Mouse (Mus musculus) embryonic facial prominence, embryonic 15.5 days (tissue): ENCODE data around the gene Tardbp. TPM values are rescaled to one million over a fixed set of nuclear protein-coding genes. Genes with fewer than 3 reads are reported as not detected.

Source experiments
- ATAC-seq: fragments of 200-750 bp; cut with Nextera tagmentation; 2 replicates; pipeline ENCODE4 v1.8.0; 2017; ENCODE audit warnings: low read depth, moderate TSS enrichment; ENCODE audit not compliant: insufficient number of reproducible peaks, low FRiP score, low TSS enrichment
- H3K27ac ChIP-seq: fragments of 300-500 bp; sonication (generic); replicated peaks from 2 replicates; pipeline ENCODE4 v1.5.1; 2015; ENCODE audit warnings: mild to moderate bottlenecking, inconsistent platforms
- H3K27me3 ChIP-seq: fragments of 300-500 bp; sonication (generic); 2 replicates; pipeline ENCODE4 v1.6.1; 2015; ENCODE audit warnings: inconsistent platforms
- H3K36me3 ChIP-seq: fragments of 300-500 bp; sonication (generic); 2 replicates; pipeline ENCODE4 v1.6.1; 2015; ENCODE audit warnings: mild to moderate bottlenecking, inconsistent platforms
- H3K4me1 ChIP-seq: fragments of 300-500 bp; sonication (generic); 2 replicates; pipeline ENCODE4 v1.6.1; 2015; ENCODE audit warnings: inconsistent platforms
- H3K4me2 ChIP-seq: fragments of 300-500 bp; sonication (generic); replicated peaks from 2 replicates; pipeline ENCODE4 v1.6.1; 2015; ENCODE audit warnings: mild to moderate bottlenecking, inconsistent platforms
- H3K4me3 ChIP-seq: fragments of 300-500 bp; sonication (generic); replicated peaks from 2 replicates; pipeline ENCODE4 v1.5.1; 2015; ENCODE audit warnings: mild to moderate bottlenecking, inconsistent platforms
- H3K9ac ChIP-seq: fragments of 300-500 bp; sonication (generic); 2 replicates; pipeline ENCODE4 v1.6.1; 2015; ENCODE audit warnings: inconsistent platforms
- H3K9me3 ChIP-seq: fragments of 300-500 bp; sonication (generic); replicated peaks from 2 replicates; pipeline ENCODE4 v1.6.1; 2016; ENCODE audit warnings: inconsistent platforms
- WGBS: fragments of 180-500 bp; shearing (Covaris S2); methylation state at CpG from one replicate; pipeline ENCODE4 v1.1.7; 2015; 5-methylcytosine and 5-hydroxymethylcytosine counted together
- polyA plus RNA-seq: library from polyadenylated mRNA; unstranded; fragments of >200 nt; fragmentation: Nextera tagmentation; extraction: Ambion mirVana; gene quantifications from 2 replicates; pipeline ENCODE4 v1.2.1, GENCODE M21; 2015

Gene Tardbp
- polyA plus RNA-seq, 1 experiment from 2014 or later, result 282 TPM

DNA sequence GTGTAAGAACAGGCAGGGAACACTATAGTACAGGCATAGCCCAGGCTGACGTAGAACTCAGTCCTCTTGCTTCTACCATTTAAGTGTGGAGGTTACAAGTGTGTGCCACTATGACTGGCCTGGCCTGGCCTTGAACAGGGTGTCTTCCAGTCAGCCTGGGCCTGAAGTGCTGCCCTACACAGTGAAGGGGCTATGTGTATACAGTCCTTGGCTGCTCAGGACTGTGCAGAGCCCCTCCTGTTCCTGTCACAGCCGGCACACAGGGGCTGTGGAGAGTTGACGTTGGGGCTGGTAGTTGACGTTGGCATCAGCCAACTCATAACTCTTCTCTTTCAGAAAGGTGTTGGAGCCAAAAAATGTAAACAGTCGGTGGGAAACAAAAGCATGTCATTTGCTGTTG is 45.4 kb downstream of the Tardbp start:
- 91% methylated on average over 5 of the region's 5 CpGs for WGBS
- H3K4me1 ChIP-seq, result no peaks in the 10 kb centered on the region
- H3K4me3 ChIP-seq, result no peak overlapping the region
- no peaks in the 10 kb centered on the region for H3K9me3 ChIP-seq
- peaks cover 67% of the 10 kb centered on the region for H3K36me3 ChIP-seq
- no peak overlapping the region for H3K9ac ChIP-seq
- ATAC-seq, result no peak
- H3K27me3 ChIP-seq, result no peaks in the 10 kb centered on the region
- H3K4me2 ChIP-seq, result no peak overlapping the region
- no peak overlapping the region for H3K27ac ChIP-seq

DNA sequence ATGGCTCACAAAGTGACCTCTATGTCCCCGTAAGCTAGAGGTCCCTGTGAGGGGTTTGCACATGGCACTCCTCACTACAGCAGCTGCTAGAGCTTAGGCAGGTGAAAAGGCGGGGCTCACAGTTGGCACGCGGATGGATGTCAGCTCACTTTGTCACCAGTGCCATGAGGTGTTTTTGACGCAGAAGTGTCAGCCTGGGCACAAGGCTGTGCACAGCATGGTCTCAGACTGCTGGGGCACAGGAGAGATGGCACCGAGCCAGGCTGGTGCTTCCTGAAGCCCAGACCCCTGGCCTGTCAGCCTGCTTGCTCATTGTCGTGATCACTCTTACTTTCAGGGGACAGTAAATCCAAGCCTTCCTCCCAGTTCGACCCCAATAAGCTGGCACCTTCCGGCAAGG is 46.1 kb downstream of the Tardbp start:
- ATAC-seq, result no peak
- 88% methylated on average over 9 of the region's 9 CpGs for WGBS
- no peaks in the 10 kb centered on the region for H3K27me3 ChIP-seq
- no peak overlapping the region for H3K27ac ChIP-seq
- no peaks in the 10 kb centered on the region for H3K9me3 ChIP-seq
- peaks cover 73% of the 10 kb centered on the region for H3K36me3 ChIP-seq
- H3K4me2 ChIP-seq, result no peak overlapping the region
- H3K4me1 ChIP-seq, result no peaks in the 10 kb centered on the region
- no peak overlapping the region for H3K4me3 ChIP-seq
- H3K9ac ChIP-seq, result no peak overlapping the region

DNA sequence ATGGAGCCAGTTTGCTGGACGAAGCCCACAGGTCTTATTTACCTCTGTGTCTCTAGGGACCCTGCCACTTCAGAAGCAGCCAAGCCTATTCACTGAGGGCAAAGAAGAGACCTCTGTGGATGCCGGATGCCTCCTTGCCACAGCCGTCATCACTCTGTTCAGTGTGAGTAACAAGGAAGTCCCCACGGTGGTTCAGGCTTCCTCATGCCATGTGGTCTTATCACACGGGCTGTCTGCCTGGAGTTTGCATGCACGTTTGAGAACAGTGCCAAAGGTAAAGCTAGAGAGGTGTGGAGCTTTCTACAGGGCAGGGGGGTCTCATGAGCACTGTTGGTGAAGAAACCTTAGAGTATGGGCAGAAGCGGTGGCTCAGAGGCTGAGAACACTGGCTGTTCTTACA is 53.6 kb downstream of the Tardbp start:
- 82% methylated on average over 7 of the region's 7 CpGs for WGBS
- Histone ChIP-seq H3K9ac (no peak overlapping the region), H3K36me3 (peaks cover 97% of the 10 kb centered on the region), H3K4me2 (no peak overlapping the region), H3K27ac (no peak overlapping the region), H3K9me3 (no peaks in the 10 kb centered on the region), H3K27me3 (no peaks in the 10 kb centered on the region), H3K4me1 (no peaks in the 10 kb centered on the region), H3K4me3 (no peak overlapping the region)
- no peak for ATAC-seq

DNA sequence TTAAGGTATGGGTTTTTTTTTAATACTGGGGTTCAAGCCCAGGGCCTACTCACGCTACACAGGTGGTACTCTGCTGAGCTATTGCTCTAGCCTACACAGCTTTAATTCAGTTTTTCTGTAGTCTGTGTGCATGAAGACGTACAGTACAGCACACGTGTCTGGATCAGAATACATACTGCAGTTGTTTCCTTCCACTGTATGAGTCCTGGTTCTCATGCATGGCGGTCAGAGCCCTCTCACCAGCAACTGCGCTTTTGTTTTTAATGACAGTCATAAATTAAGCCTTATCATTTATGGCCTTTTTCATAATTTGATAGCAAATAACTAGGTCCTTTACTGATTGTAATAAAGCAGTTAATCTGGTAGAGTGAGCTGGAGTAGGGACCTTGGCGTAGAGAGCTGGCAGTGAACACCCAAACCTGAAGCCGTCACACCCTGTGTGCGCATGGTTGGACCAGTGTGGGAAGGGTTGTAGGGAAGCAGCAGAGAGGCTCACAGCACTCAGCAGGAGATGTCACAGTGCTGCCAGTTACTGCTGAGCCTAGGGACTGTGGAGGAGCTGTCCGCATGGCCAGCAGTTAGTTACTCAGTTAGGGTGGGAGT is 56.0 kb downstream of the Tardbp start:
- Histone ChIP-seq H3K27me3 (no peaks in the 10 kb centered on the region), H3K9me3 (no peaks in the 10 kb centered on the region), H3K4me1 (no peaks in the 10 kb centered on the region), H3K4me2 (no peak overlapping the region), H3K36me3 (peaks cover 98% of the 10 kb centered on the region), H3K27ac (no peak overlapping the region), H3K4me3 (no peak overlapping the region), H3K9ac (no peak overlapping the region)
- ATAC-seq, result no peak
- WGBS, result 94% methylated on average over 9 of the region's 9 CpGs

DNA sequence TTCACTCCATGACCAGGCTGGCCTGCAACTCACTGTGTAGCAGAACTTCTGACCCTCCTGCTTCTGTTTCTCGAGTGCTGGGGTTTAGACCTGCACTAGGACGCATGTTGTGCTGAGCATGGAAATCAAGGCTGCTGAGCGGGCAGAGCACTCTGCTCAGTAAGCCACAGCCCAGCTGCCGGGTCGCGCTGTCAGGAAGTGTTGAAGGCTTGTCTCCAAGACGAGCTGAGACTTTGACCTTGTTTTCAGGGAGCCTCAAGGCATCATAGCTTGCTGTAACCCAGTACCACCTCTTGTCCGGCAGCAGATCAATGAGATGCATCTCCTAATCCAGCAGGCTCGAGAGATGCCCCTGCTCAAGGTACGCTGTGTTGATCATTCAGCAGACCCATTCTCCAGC is 56.7 kb downstream of the Tardbp start:
- Histone ChIP-seq H3K4me1 (no peaks in the 10 kb centered on the region), H3K9ac (no peak overlapping the region), H3K27ac (no peak overlapping the region), H3K4me2 (no peak overlapping the region), H3K36me3 (peaks cover 98% of the 10 kb centered on the region), H3K4me3 (no peak overlapping the region), H3K27me3 (no peaks in the 10 kb centered on the region), H3K9me3 (no peaks in the 10 kb centered on the region)
- 85% methylated on average over 10 of the region's 10 CpGs for WGBS
- no peak for ATAC-seq

DNA sequence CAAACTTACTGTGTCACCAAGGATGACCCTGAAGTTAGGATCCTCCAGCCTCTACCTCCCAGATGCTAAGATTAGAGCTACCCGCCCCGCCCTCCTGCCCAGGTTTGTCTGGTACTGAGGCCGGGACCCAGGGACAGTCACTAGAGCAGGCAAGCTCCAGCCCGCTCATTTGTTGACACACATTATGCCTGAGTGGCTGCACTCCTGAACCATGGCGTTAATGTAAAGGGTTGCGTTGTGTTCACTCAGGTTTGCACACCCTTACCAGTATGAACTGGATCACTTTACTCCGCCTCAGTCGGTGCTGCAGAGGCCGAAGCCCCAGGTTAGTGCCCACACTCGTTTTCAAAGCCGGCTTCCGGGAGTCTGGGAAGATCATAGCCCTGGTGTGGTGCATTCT is 63.2 kb downstream of the Tardbp start:
- Histone ChIP-seq H3K9me3 (no peaks in the 10 kb centered on the region), H3K4me2 (no peak overlapping the region), H3K4me1 (peaks cover 5% of the 10 kb centered on the region; the same call in 1 of the 2 replicates), H3K4me3 (no peak overlapping the region), H3K36me3 (peaks cover 86% of the 10 kb centered on the region), H3K27me3 (no peaks in the 10 kb centered on the region), H3K27ac (no peak overlapping the region), H3K9ac (no peak overlapping the region)
- WGBS, result 91% methylated on average over 12 of the region's 12 CpGs
- ATAC-seq, result no peak

DNA sequence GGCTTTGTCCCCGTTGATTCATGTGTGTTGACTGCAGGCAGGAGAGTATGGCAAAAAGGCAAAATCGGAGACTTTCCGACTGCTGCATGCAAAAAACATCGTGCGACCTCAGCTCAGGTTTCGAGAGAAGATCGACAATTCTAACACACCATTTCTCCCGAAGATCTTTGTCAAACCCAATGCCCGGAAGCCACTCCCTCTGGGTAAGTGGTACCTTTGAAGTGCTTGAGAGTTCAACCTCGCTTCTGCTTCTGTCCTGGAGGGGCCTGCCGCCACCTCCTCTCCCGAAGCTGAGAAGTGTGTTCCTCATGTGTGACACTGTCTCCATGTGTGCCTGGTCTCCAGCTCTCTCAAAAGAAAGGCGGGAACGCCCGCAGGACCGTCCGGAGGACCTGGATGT is 64.1 kb downstream of the Tardbp start:
- Histone ChIP-seq H3K9me3 (no peaks in the 10 kb centered on the region), H3K27ac (no peak overlapping the region), H3K4me3 (no peak overlapping the region), H3K27me3 (no peaks in the 10 kb centered on the region), H3K4me2 (no peak overlapping the region), H3K4me1 (peaks cover 5% of the 10 kb centered on the region; the same call in 1 of the 2 replicates), H3K9ac (no peak overlapping the region), H3K36me3 (peaks cover 77% of the 10 kb centered on the region)
- ATAC-seq, result no peak
- 92% methylated on average over 17 of the region's 17 CpGs for WGBS

Other genes with a start within 250 kb of the Tardbp start
- gene Ubiad1, start 182.2 kb downstream of the Tardbp start, polyA plus RNA-seq, result 20.5 and 21.7 TPM in 2 replicates
- gene Mtor, start 178.4 kb downstream of the Tardbp start, polyA plus RNA-seq, result 14.7 and 14.9 TPM in 2 replicates
- gene Angptl7, start 126.6 kb downstream of the Tardbp start, polyA plus RNA-seq, result 4.8 and 7.7 TPM in 2 replicates
- gene Exosc10, start 68.6 kb downstream of the Tardbp start, polyA plus RNA-seq, result 82.7 and 87.6 TPM in 2 replicates
- 242 and 249 TPM in 2 replicates for gene Srm, start 35.5 kb downstream of the Tardbp start, polyA plus RNA-seq
- gene Masp2, start 24.5 kb downstream of the Tardbp start, polyA plus RNA-seq, result 0.39 and 0.40 TPM in 2 replicates
- gene Gm572, start 16.3 kb upstream of the Tardbp start, polyA plus RNA-seq, result not detected in 2 replicates
- 10.1 and 11.2 TPM in 2 replicates for gene Casz1, start 177.4 kb upstream of the Tardbp start, polyA plus RNA-seq